Mouse (Mus musculus): Measurements from ENCODE around the gene Amigo1. TPM values are rescaled to one million over a fixed set of nuclear protein-coding genes. Genes with fewer than 3 reads are reported as not detected.

The Amigo1 gene
- polyA plus RNA-seq (2015; fragmentation: Nextera tagmentation; extraction: Ambion mirVana) = 11.8 and 12.6 TPM in 2 replicates

DNA sequence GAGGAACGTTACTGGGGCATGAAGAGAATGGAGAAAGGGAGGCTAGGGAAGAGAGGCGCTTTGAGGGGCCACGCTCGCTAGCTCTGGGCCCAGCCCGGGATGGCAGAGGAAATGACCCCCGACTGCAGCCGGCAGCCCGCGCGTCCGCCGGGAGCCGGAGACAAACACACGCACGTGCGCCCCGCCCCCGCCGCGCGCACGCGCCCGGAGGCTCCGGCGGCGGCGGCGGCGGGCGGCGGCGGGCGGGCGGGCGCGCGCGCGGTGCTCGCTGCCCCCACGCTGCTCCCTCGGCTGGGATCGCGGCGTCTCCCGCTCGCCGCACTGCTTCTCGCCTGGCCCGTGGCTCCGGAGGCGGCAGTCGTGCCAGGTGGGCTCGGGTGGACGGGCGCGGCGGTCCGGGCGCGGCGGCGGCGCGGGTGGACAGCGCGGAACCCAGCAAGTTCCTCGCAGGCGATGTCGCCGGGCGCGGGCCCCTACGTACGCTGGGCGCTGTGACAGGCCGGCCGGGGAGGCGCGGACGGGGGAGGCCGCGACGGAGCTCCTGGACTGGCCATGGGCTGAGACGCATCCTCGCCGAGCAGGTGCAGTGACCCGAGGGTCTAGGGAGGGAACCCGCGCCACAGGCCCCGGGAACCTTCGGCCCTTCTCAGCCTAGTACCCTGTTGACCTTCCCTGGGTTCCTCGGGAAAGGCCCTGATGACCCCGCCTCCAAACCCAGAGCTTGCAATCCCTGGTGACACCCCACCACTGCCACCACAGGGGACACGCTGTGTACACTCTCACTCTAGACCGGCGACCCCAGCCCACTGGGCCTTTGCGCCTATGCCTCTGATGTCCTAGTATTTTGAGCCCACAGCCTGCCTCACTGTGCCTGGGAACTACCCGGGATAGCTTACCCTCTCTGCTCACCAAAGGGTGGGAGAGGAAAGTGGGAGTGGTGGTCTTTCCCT is at the start of gene Amigo1:
Amigo1 (plus strand) TSS at position 238 of the 950 bp plus-strand sequence.
- peak within 1 kb of the TSS; percentile 90 for H3K9ac ChIP-seq (ENCODE audit: low read depth, low read length)
- 2% methylated on average over 50 of the region's 100 CpGs for WGBS
- H3K4me1 ChIP-seq (ENCODE audit: control insufficient read depth, insufficient read depth, low read length) = peaks cover 24% of the 10 kb centered on the region
- H3K27me3 ChIP-seq (ENCODE audit: control insufficient read depth, insufficient read depth, low read depth, low read length) = no peaks in the 10 kb centered on the region; the same call in 1 of the 2 replicates
- H3K36me3 ChIP-seq (ENCODE audit: control insufficient read depth, insufficient read depth, low read length) = peaks cover 4% of the 10 kb centered on the region
- ATAC-seq = peak; percentile 78
- peak within 1 kb of the TSS; percentile 89 for H3K4me3 ChIP-seq (ENCODE audit: low read depth, low read length)
- H3K9me3 ChIP-seq (replicated peaks; ENCODE audit: control insufficient read depth, low read length, poor library complexity, severe bottlenecking) = no peaks in the 10 kb centered on the region
- H3K27ac ChIP-seq (ENCODE audit: low read length) = peak within 1 kb of the TSS; percentile 67
- peak within 1 kb of the TSS; percentile 88 for H3K4me2 ChIP-seq (ENCODE audit: low read length)

DNA sequence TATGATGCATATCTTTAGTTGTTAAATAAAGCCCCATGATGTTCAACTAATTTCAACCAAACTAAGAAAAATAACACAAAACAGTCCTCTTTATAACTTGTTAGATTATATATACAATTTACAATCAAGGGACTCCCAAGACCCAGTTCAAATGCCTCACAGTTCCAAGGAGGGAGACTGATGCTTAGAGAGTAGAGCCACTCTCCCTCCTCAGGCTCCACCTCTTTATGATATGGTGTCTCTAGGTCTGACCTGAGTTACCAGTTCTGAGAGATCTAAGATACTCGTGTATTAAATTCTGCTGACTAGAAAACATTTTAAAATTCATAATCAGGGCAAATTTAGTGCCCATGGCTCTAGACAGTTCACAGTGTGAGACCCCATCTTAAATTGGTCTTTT is 47.0 kb upstream of the Amigo1 start:
- H3K4me2 ChIP-seq (ENCODE audit: low read length) = no peak overlapping the region
- no peak overlapping the region for H3K4me3 ChIP-seq (ENCODE audit: low read depth, low read length)
- H3K4me1 ChIP-seq (ENCODE audit: control insufficient read depth, insufficient read depth, low read length) = peaks cover 17% of the 10 kb centered on the region
- ATAC-seq = no peak
- no peaks in the 10 kb centered on the region for H3K9me3 ChIP-seq (replicated peaks; ENCODE audit: control insufficient read depth, low read length, poor library complexity, severe bottlenecking)
- 89% methylated on average over 1 of the region's 1 CpGs for WGBS
- H3K36me3 ChIP-seq (ENCODE audit: control insufficient read depth, insufficient read depth, low read length) = no peaks in the 10 kb centered on the region
- no peak overlapping the region for H3K27ac ChIP-seq (ENCODE audit: low read length)
- no peak overlapping the region for H3K9ac ChIP-seq (ENCODE audit: low read depth, low read length)
- H3K27me3 ChIP-seq (ENCODE audit: control insufficient read depth, insufficient read depth, low read depth, low read length) = no peaks in the 10 kb centered on the region

DNA sequence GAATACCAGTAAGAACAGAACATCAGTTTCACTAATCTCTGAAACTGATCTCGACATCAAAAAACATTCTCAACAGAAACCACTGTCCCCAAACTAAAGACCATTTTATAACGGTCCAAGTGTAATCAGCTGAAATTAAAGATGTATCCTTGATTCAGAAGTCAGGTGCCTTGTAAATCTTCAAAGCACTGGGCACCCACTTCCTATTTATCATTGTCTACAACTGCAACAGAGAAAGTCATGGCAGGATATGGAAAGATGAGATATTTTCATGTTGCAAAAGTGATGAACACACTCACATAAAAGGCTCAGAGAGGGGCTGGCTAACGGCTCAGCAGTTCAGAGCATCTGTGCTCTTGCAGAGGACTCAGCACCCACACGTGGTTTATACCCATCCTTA is 45.3 kb upstream of the Amigo1 start:
- H3K4me1 ChIP-seq (ENCODE audit: control insufficient read depth, insufficient read depth, low read length) = peaks cover 21% of the 10 kb centered on the region
- no peak overlapping the region for H3K9ac ChIP-seq (ENCODE audit: low read depth, low read length)
- H3K4me3 ChIP-seq (ENCODE audit: low read depth, low read length) = no peak overlapping the region
- no peak overlapping the region for H3K27ac ChIP-seq (ENCODE audit: low read length)
- 83% methylated on average over 4 of the region's 4 CpGs for WGBS
- no peaks in the 10 kb centered on the region for H3K9me3 ChIP-seq (replicated peaks; ENCODE audit: control insufficient read depth, low read length, poor library complexity, severe bottlenecking)
- no peaks in the 10 kb centered on the region for H3K27me3 ChIP-seq (ENCODE audit: control insufficient read depth, insufficient read depth, low read depth, low read length)
- no peaks in the 10 kb centered on the region for H3K36me3 ChIP-seq (ENCODE audit: control insufficient read depth, insufficient read depth, low read length)
- no peak for ATAC-seq
- no peak overlapping the region for H3K4me2 ChIP-seq (ENCODE audit: low read length)

DNA sequence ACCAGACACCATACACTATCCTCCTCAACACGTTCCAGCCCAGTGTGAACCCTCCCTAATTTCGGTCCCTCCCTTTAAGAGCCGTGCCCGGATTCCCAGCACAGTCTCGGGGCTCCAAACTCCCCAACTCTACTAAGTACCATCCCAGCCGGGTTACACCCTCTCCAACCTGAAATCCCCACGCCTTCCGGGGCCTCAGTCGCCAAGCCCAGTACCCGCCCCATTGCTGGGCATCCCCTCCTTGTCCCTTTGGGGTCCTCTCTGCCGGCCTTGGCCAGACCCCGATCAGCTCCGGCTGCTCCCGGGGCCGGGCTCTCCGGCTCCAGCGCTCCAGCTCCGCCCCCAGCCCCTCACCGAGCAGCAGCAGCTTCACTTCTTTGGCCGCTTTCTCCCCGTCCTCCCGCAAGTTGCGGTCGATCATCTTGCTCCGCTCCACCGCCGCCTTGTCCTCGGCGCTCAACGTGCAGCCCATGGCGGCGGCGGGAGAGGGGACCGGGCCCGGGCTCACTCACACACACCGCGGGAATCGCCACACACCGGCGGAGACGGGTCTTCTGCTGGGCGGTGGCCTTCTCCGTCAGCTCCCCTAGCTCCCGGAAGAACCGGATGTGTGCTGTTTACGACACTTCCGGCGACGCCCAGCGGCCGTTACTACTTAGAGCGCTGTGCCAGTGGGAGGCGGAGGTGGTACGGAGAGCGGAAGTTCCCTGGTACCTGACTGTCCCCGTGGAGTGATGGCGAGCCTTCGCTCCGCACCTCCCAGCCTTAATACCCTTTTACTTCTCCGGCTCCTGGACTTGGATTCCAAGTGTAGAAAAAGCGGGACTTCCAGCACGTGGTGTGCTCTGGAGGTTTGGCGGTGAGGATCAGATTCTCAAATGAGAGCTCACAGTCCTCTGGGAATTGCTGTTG is 40.3 kb upstream of the Amigo1 start, which contains the start of gene Gnai3:
Gnai3 (minus strand) TSS at position 613 of the 912 bp plus-strand sequence.
- peaks cover 32% of the 10 kb centered on the region for H3K4me1 ChIP-seq (ENCODE audit: control insufficient read depth, insufficient read depth, low read length)
- under 1% methylated on average over 63 of the region's 63 CpGs for WGBS
- no peaks in the 10 kb centered on the region for H3K36me3 ChIP-seq (ENCODE audit: control insufficient read depth, insufficient read depth, low read length)
- H3K27ac ChIP-seq (ENCODE audit: low read length) = peak within 1 kb of the TSS; percentile 95
- no peaks in the 10 kb centered on the region for H3K27me3 ChIP-seq (ENCODE audit: control insufficient read depth, insufficient read depth, low read depth, low read length)
- H3K4me3 ChIP-seq (ENCODE audit: low read depth, low read length) = peak within 1 kb of the TSS; percentile 100
- peak within 1 kb of the TSS; percentile 97 for H3K9ac ChIP-seq (ENCODE audit: low read depth, low read length)
- H3K9me3 ChIP-seq (replicated peaks; ENCODE audit: control insufficient read depth, low read length, poor library complexity, severe bottlenecking) = no peaks in the 10 kb centered on the region
- peak within 1 kb of the TSS; percentile 91 for H3K4me2 ChIP-seq (ENCODE audit: low read length)
- peak; percentile 96 for ATAC-seq

DNA sequence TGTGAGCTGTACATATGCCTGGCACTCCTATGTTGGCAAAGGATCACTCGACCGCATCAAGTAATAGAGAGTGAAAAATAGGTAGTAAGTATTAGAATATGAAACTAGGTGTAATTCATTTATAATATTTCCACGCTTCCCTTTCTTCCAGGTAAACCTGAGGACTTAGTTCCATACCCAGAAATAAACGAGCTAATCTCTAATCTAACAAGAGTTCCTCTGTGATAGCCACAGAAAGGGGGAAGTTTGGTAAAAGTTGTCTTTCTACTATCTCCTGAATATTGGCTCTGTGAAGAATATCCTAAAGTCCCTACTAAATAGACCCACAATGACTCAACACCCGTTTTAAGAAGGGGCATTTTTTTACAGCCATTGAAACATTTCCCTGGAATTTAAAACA is 39.5 kb upstream of the Amigo1 start:
- no peak for ATAC-seq
- Histone ChIP-seq H3K4me1 (ENCODE audit: control insufficient read depth, insufficient read depth, low read length) (peaks cover 32% of the 10 kb centered on the region), H3K9me3 (replicated peaks; ENCODE audit: control insufficient read depth, low read length, poor library complexity, severe bottlenecking) (no peaks in the 10 kb centered on the region), H3K27ac (ENCODE audit: low read length) (no peak overlapping the region; the same call in 1 of the 2 replicates), H3K4me3 (ENCODE audit: low read depth, low read length) (peak overlapping the region; percentile 100), H3K36me3 (ENCODE audit: control insufficient read depth, insufficient read depth, low read length) (no peaks in the 10 kb centered on the region), H3K4me2 (ENCODE audit: low read length) (peak overlapping the region; percentile 91), H3K9ac (ENCODE audit: low read depth, low read length) (peak overlapping the region; percentile 97), H3K27me3 (ENCODE audit: control insufficient read depth, insufficient read depth, low read depth, low read length) (no peaks in the 10 kb centered on the region)
- 66% methylated on average over 5 of the region's 5 CpGs for WGBS

DNA sequence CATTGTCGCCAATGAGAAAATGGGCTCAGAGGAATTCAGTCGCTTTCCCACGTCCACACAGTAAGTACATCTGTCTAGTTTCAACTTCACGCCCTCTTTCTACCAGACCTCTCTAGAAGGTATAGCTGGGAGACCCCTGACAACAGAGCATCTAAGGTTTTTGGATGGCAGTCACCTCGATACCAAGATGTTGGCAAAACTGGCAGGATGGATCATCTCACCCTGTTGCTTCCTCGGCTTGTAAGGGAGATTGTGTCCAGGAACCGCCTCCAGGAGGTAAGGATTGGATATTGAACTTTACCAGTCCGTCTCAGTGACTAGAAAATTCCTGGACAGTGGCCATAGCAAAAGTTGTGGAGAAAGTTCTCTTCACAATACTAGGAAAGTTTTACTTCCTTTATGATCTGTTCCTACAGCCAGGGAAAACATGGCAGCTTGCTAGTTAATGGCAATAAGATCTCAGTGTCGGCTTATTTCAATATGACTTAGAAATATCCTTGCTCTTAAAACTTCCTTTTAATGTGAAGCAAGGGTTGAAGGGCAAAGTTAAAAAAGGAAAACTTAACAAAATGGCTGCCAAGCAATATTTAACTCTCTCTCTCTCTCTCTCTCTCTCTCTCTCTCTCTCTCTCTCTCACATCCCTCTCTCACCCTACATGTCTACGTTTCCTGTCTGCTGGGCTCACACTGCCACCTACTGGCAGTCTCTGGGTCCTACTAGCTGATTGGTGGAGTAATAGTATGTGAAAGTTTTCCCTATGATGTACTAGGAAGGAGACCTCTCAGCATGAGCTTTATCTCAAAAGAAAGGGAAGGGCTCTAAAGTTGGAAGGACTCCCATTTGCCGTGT is 38.5 kb upstream of the Amigo1 start:
- 64% methylated on average over 11 of the region's 11 CpGs for WGBS

DNA sequence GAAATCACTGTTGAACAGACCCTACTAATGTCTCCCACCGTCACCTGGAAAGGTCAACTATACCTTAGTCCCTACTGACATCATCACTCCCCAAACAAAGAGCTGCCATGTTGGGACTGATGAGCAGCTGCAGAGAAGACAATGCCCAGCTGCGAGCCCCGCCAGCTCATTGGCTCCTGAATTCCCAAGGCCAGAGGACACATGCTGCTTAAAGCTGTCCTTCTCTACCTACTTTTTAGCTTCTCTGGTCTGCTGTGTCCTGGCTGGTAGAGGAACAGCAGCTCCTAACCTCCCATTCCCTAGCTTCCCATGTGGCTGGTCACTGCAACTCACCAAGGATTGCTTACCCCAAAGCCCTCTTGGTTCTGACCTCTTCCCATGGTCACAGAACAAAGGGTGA is 33.8 kb upstream of the Amigo1 start:
- no peak overlapping the region for H3K27ac ChIP-seq (ENCODE audit: low read length)
- H3K27me3 ChIP-seq (ENCODE audit: control insufficient read depth, insufficient read depth, low read depth, low read length) = no peaks in the 10 kb centered on the region
- H3K9me3 ChIP-seq (replicated peaks; ENCODE audit: control insufficient read depth, low read length, poor library complexity, severe bottlenecking) = no peaks in the 10 kb centered on the region
- no peaks in the 10 kb centered on the region for H3K36me3 ChIP-seq (ENCODE audit: control insufficient read depth, insufficient read depth, low read length)
- peaks cover 7% of the 10 kb centered on the region for H3K4me1 ChIP-seq (ENCODE audit: control insufficient read depth, insufficient read depth, low read length)
- no peak overlapping the region for H3K4me2 ChIP-seq (ENCODE audit: low read length)
- H3K4me3 ChIP-seq (ENCODE audit: low read depth, low read length) = no peak overlapping the region
- WGBS = 91% methylated on average over 3 of the region's 3 CpGs
- ATAC-seq = no peak
- no peak overlapping the region for H3K9ac ChIP-seq (ENCODE audit: low read depth, low read length)

More for the DNA sequence above, 38.5 kb upstream of the Amigo1 start:
- H3K9me3 ChIP-seq (replicated peaks; ENCODE audit: control insufficient read depth, low read length, poor library complexity, severe bottlenecking) = no peaks in the 10 kb centered on the region
- no peak overlapping the region for H3K4me3 ChIP-seq (ENCODE audit: low read depth, low read length)
- H3K27ac ChIP-seq (ENCODE audit: low read length) = no peak overlapping the region
- 0 out of 2 replicates have a peak overlapping the region, but pooled peaks have one; percentile 21 for H3K9ac ChIP-seq (ENCODE audit: low read depth, low read length)
- ATAC-seq = peak; percentile 54
- H3K4me1 ChIP-seq (ENCODE audit: control insufficient read depth, insufficient read depth, low read length) = peaks cover 32% of the 10 kb centered on the region
- H3K36me3 ChIP-seq (ENCODE audit: control insufficient read depth, insufficient read depth, low read length) = no peaks in the 10 kb centered on the region
- no peaks in the 10 kb centered on the region for H3K27me3 ChIP-seq (ENCODE audit: control insufficient read depth, insufficient read depth, low read depth, low read length)
- H3K4me2 ChIP-seq (ENCODE audit: low read length) = no peak overlapping the region

DNA sequence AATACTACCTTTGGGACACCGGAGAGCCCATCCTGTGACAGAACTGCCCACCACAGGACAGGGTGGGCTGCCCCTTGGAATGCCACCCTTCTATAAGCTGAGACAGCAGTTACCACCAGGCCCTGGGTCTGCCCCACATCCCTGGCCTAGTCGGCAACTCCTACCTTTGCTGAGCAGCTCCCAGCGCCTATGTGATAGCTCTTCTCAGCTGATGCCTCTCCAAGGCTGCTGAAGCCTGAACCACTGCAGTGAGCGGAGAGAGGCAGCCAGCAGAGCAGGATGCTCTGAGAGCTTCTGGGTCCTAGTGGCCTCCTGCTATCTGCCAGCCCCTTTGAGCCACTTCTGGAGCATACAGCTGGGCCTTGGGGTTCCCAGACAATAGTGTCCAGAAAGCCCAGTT is 31.5 kb upstream of the Amigo1 start, which contains the start of gene Gpr61:
Gpr61 (minus strand) TSS at position 227 of the 400 bp plus-strand sequence.
- Histone ChIP-seq H3K4me1 (ENCODE audit: control insufficient read depth, insufficient read depth, low read length) (peaks cover 13% of the 10 kb centered on the region), H3K27ac (ENCODE audit: low read length) (peak within 1 kb of the TSS; percentile 64), H3K4me2 (ENCODE audit: low read length) (peak within 1 kb of the TSS; percentile 49), H3K9me3 (replicated peaks; ENCODE audit: control insufficient read depth, low read length, poor library complexity, severe bottlenecking) (no peaks in the 10 kb centered on the region), H3K36me3 (ENCODE audit: control insufficient read depth, insufficient read depth, low read length) (no peaks in the 10 kb centered on the region), H3K27me3 (ENCODE audit: control insufficient read depth, insufficient read depth, low read depth, low read length) (no peaks in the 10 kb centered on the region), H3K4me3 (ENCODE audit: low read depth, low read length) (peak within 1 kb of the TSS; percentile 44), H3K9ac (ENCODE audit: low read depth, low read length) (peak within 1 kb of the TSS; percentile 72)
- peak; percentile 52 for ATAC-seq
- 43% methylated on average over 4 of the region's 4 CpGs for WGBS
